Mouse (Mus musculus): ENCODE measurements around the gene Ube2e1.
"Not testable (repeated sequence)": the region's sequence is repeated elsewhere in the genome, so short reads cannot be mapped to it uniquely, and the experiment has no call there.

Gene Ube2e1

DNA sequence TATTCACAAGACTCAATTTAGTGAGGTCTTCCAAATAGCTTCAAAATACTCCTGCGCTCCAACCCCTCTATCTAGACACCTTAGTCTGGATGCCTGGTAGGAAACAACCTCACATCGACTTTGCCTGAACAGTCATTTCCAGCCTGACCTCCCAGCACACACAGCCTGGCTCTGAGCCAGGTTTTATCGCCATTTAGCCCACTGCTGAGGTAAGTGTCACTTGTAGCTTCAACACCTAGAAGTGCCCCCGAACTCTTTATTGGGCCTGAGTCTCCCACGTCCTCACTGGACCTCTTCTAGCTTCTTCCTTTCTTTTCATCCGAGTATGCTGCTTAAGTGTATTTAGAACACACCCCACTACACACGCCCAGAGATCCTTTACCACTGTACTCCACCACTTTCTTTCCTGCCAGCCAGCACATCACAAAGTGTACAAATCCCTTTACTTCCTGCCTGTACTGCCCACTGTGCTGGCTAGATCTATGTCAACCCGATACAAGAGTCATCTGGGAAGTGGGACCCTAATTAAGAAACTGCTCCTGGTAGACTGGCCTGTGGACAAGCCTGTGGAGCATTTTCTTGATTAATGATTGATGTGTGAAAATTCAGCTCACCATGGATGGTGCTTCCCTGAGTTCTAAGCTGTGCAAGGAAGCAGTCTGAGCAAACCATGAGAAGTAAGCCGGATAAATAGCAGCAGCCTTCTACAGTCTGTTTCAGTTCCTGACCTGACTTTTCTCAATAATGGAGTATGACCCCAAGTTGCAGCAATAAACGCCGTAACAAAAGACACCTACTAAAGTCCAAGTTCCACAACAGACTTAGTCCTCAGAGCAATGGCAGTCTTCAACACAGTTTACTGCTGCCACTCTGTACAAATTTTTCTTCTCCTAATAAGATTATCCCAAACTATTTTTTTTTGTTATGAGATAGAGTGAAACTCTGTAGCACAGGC, 13.9 kb downstream of the Ube2e1 start:
- DNase-seq: no peak

DNA sequence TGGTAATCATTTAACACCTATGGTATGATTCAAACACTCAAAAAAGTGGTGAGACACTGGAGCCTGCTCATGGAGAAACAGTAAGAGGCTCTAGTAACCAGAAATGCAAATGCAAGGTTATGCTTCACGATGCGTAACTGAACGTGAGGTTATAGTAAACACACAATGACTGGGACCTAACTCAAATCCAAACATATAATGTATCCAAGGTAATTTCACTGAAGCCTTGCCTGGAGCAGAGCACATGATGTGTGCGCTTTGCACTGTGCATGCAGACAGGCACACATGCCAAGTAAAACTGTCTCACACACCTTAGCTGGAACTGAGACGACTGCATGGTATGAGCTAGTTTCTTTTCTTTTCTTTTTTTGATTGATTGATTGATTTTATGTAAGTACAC, 27.5 kb downstream of the Ube2e1 start:
- no peak for DNase-seq

DNA sequence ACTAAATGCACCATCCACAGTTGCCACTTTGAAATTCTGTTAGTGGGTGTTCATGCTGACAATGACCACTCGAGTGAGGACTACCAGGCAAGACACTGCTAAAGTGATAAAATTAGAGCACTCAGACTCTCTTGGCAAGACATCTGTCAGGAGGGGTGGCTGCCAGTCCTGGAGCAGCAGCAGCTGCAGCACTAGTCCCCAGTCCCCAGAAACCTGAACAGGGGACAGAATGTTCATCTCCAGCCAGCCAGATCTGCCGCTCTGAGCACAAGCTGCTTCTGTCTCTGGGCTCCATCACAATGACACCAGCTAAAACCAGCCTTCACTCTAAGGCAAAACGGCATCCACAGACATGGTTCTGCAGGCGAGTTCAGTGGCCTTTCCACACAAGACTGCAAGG, 28.4 kb downstream of the Ube2e1 start:
- peak; percentile 65 for DNase-seq

DNA sequence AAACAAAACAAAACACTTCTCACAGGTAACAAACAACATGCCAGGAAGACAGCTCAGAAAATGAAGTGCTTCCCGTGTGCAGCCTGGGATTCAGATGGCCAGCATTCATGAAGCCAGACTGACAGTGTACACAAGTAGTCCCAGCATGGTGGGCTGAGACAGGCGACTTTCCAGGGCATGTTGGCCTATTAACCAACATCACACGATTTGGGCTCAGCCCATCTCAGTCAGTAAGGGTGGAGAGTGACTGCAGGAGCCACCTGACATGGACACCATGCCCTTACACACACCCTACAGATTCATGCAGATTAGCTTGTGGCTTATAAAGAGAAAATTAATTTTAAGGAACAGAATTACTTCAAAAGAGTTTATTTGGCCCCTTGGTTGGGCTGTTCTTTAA, 28.9 kb downstream of the Ube2e1 start:
- DNase-seq: no peak

DNA sequence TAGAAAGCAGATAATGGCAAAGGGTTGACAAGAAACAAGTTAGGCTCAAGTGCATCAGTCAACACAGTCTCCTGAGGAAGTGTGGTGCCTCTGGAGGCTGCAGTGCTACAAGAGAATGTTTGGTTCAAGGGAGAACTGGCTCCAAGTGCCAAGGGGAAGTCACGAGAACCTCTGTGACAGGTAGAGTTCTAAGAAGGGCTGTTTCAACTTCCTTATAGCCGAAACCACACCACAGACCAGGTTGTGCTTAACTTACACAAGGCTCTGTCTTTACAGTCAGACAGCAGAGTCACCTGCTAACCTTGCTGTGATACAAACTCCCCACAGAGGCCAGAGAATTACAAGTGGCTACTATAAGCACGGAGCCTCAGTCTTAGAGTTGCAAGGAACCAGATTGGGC, 30.1 kb downstream of the Ube2e1 start:
- DNase-seq: no peak

DNA sequence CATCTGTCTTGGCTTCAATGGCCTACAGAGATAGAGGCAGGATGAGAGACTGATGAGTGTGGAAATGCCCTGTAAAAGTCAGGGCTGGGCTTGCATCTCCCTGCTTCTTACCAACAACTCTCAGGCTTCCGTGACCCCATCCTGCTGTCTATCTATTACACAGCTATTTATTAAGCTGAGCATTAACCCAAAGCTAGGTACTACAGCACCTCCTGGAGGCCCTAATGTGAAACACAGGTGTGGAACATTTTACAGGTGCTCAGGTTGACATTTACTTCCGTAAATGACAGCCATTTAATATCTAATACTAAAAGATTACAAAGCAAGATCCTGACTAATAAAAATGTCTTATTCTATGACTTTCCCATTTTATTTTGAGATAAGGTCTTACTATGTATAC, 31.0 kb downstream of the Ube2e1 start:
- no peak for DNase-seq

DNA sequence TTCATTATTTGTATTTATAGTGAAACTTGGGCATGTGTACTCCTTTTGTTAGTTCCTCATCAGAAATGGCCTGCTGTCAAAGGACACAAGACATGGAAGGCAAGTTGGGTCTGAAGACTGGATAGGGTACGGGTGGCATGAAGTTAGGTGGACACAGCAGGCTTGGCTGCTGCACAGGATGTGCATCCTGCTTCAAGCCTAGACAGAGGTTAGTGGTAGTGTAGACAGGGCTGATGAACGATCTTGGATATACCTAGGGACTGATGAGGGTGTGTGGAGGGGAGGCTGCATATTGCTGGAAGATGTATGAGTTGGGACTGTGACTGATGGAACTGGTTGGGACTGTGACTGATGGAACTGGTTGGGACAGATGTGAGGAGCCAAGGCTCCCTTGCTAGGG, 32.8 kb downstream of the Ube2e1 start:
- DNase-seq: no peak

DNA sequence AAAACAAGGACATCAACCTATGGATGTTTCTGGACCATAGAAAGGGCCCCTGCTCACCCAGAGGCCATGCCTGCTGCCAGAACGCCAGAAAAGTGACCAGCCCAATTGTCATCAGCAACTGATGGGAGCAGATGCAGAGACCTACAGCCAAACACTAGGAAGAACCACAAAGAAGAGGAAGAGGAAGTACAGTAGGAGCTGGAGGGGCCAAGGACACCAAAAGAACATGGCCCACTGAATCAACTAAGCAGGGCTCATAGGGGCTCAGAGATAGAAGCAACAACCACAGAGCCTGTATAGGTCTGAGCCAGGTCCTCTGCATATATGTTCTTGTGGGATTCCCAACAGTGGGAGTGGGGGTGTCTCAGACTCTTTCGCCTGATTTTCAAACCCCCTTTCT, 34.2 kb downstream of the Ube2e1 start:
- DNase-seq: no peak

DNA sequence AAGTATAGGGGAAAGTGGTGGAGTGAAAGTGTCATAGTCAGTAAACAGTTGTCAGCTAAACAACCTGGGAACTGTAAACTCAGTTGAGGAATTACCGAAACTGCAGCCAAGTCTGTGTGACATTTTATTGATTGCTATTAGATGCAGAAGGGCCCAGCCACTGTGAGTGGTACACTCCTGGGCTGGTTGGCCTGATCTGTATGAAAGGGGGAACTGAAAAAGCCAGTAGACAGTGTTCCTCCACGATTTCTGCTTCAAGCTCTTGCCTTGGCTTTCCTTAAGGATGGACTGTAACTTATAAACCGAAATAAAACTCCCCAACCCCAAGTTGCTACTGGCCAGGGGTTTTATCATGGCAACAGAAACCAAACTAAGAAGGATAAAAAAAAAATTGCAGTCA, 39.1 kb downstream of the Ube2e1 start:
- DNase-seq: no peak

DNA sequence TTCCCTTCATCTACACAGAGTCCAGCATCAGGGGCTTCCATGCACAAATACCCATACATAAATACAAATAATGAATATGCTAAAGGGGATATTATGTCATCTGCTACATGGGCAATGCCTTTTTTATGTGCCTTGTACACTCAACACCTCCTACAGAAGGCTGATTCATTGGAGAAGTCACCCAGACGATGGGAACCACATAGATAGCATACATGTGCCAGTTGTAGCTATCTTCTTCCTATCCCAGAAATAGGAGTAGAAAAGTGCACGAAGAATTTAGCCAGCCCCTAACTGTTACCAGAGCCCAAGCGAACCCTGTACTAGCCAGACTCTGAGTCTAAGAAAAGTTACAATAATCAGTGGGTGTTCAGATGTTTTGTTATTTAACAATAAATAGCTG, 39.5 kb downstream of the Ube2e1 start:
- DNase-seq: peak; percentile 15

DNA sequence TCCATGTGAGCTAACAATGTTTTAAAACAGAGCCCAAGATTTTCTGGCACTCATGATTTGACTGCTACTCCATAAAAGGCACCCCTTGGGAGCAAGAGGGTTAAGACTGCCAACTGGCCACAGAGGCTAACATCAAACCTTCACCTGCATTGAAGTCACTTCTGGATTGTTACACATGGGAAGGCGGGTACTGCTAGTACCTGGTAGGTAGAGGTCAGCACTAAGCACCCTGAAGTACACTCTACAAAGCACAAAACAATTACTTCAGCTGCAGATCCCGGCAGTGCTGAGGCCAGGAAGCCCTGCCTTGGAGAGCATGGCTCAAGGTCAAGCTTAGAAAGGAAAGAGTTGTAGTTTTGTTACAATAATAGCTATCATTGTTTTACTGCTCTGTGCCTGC, 44.3 kb downstream of the Ube2e1 start:
- no peak for DNase-seq

DNA sequence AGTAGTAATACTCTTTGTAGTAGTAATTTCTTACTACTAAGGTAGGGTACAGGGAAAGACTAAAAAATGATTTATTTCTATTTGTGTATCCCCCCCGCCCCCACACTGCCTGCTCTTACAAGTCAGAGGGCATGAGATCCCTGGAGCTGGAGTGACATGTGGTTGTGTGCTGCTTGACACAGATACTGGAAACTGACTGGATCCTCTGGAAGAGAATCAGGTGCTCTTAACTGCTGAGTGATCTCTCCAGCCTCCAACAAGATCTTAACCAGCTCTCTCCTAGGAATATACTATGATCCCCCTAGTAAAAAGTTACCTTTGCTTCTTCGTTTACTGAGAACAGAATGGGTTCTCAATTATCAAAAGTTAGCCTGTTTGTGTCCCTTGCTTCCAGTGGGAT, 45.2 kb downstream of the Ube2e1 start:
- no peak for DNase-seq

DNA sequence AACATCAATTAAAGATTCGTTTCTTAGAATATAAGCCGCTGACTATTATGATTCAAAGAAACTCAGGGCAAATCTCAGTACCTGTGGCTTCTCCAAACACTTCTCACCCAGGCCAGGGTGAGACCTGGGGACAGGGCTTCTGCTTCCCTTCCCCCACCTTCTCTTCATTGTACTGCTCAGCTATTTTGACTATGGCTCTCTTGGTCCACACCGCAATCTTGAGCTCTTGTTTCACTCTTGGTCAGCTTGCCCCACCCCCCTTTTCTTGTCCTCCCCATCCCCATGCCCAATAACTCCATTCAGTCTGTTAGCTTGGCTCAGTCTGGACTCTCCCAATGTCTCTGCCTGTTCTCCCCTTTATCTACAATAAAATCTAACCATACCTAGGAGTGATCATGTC, 46.2 kb downstream of the Ube2e1 start:
- no peak for DNase-seq

DNA sequence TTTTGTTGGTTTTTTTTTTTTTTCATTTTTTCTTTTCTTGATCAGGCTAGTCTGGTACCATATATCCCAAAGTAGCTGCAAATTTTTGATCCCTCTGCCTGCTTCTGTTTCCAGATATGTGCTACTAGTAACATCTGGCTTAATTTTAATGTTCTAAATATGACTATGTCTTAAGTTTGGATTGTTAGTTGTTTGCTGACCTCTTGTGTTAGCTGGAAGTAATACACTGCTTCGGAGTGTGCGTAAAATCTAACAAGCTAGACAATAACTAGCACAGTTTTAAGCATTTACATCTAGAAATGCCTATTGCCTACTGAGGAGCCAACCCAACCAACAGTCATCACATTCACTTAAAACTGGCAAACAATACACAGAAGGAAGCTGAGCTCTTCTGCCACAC, 47.1 kb downstream of the Ube2e1 start:
- DNase-seq: no peak

DNA sequence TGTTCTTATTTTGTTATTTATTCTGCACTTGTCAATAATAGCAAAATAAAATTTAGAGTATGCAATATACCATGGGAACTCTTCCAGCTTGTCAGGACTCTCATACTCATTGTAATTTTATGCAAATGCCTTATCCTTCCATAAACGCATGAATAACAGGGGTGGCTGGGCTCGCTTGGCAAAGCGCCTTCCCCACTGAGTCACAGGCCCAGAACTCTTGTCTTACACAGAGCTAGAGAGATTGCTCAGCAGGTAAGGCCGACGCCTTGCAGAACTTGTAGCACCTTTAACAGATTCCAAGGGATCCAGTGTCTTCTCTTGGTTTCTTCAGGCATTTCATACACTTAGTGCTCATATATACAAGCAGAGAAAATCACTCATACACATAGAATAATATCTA, 51.3 kb downstream of the Ube2e1 start:
- DNase-seq: no peak

DNA sequence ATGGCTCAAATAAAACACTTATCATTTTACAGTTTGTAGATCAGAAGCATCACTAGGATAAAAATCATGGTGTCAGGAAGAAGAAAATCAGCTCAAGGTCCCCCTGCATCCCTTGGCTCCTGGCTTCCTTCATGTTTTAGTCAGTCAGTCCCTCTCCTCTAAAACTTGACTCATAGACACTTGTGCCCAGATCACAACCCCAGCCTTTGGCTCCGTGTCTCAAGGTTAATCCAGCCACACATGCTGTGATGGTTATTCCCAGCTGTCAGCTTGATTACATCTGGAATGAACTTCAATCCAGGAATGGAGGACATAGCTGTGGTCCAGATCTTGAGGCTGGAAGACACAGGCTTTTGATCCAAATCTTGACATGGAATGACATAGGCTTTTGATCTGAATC, 57.1 kb downstream of the Ube2e1 start:
- no peak for DNase-seq

DNA sequence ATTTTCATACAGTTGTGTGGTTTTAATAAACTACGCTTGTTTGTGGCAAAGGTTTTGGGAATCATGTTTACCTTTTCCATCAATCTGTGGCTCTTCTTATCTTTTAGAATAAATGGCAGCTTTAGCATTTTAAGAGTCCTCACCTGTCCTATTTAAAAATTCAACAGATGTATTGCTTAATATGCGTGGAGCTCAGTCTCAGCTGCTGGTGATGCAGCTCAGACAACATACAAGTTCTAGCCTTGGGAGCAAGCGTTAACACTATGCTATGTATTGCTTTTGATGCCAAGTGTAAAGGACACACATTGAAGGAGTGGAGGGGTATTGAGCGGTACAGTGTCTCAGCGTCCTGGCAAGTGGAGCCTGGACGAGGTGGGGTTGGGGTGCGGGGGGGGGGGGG, 60.0 kb downstream of the Ube2e1 start:
- DNase-seq: no peak

DNA sequence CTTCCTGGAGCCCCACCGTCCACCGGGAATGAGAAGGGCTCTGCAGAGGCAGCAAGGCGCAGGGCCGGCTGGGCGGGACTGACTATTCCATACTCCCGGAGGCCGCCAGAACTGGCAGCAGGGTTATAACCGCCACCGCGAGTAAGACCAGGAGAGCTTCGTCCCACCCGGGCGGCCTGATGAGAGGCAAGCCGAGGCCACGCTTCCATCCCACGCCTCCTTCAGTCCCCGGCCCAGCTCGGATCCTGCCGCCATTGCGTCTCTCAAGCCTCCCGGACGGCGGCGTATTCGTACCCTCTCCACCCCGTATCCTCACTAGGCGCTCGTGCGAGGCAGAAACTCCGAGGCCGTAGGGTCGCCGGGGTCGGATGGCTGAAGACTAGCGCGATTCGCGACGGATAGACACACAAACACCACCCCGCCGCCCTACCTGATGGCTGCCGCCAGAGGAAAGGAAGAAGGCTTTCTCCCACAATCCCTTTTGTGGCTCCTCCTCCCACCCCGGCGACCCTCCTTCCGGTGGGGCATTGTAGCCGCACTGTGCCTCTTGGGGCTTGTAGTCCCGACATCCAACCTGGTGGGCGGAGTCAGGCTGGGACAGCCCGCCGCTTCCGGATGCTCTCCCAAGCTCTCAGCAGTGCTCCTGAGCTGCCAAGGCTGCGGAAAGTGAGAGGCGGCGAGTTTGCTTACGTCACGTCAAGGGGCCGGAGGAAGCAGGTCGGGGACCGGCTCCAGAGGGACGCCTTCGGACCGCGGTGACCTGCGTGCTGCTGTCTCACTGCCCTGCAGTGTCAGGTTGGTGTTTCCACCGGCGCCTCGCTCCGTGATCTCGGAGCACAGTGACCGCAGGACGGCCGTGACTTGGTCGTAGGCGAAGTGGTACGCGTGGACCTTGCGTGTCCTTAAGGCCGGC, 60.9 kb downstream of the Ube2e1 start, which contains the start of the genes Nkiras1 and Rpl15:
Gene Nkiras1 (plus strand): TSS at position 608 of the 913 bp plus-strand sequence.
Gene Rpl15 (minus strand): TSS at position 863 of the 913 bp plus-strand sequence.
- DNase-seq: peak; percentile 98

DNA sequence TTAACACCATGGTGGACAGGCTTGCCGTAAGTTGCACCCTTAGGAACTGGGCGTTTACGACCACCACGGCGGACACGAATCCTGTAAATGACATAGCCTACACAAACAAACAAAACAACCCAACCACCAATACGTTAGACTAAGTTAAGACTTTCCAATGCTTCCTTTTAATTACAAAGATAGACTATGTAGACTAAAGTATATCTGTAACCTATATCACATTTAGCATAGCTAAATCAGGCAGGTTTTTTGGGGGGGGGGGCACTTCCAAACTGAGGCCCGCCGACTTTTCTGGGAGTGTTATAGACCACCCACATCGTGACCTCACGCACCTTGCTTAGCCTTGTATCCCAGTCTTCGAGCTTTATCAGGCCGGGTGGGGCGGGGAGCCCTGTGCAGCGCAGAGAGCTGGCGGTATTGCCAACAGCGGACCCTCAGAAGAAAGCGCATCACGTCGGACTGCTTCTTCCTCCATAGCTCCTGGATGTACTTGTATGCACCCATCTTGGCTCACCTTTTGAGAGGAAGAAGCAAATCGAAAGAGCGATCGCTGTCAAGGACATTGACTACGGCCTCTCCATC, 61.6 kb downstream of the Ube2e1 start:
- not testable (repeated sequence) for DNase-seq

DNA sequence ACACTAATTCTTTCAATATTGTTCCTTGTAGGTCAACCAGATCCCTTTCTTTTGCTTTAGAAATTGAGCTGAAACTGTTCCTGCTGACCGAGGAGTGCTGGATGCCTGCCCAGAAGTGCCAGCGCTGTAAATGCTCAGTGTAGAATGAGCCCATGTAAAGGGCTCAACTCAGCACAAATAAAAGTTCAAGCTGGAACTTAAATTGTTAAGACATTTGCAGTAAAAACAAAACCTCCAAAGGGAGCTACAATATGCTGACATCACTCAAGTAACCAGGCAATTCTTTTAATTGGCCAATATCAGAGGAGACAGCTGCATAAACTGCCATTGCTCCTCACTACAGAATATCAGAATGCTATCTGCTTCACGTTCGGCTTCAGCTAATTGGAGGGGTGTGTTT, 68.2 kb downstream of the Ube2e1 start:
- DNase-seq: no peak

DNA sequence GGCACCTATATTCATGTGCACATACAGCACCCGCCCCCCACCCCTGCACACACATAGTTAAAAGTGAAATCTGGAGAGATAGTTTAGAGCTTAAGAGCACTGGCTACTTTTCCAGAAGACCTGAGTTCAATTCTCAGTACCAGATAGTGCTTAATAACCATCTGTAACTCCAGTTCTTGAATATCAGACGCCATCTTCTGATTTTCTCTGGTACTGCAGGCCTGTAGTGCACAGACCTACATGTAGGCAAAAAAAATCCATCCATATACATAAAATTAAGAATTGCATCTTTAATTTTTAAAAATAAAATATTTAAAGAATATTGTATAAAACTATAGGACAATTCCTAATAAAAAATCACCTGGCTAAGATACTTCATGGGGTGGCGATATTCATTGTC, 70.5 kb downstream of the Ube2e1 start:
- DNase-seq: no peak

DNA sequence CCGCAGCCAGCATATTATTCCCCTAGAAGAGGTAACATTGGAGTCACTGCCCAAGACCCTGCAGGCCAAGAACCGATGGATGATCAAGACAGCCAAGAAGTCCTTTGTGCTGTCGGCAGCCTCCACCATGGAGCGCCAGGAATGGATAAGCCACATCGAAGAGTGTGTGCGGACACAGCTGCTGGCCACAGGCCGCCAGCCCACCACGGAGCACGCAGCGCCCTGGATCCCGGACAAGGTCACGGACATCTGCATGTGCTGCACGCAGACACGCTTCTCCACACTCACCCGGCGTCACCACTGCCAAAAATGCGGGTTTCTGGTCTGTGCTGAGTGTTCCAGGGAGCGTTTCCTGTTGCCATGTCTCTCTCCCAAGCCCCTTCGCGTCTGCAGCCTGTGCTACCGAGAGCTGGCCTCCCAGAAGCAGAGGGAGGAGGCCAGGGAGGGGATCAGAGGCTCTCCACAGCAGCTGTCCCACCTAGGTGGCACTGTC, 89.0 kb downstream of the Ube2e1 start:
- no peak for DNase-seq

DNA sequence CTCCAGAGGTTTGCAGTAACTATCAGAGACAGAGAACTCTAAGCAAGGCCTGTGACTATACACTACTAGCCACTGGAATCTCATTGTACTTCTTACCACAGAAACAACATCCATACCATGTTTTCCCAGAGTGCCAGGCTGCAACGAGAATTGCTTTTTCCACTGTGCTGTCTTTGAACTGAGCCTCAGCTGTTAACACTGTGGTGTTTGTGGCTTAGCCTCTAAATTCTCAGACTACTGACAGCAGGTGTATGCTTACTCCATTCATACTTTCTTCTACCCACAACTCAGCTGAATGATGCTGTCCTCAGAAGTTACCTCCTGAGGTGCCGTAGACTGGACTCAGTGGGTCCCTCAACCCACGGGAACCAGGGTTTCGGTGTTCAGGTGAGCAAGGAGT, 89.9 kb downstream of the Ube2e1 start:
- no peak for DNase-seq
